Mouse (Mus musculus): ENCODE data around the gene Spcs2.

DNA sequence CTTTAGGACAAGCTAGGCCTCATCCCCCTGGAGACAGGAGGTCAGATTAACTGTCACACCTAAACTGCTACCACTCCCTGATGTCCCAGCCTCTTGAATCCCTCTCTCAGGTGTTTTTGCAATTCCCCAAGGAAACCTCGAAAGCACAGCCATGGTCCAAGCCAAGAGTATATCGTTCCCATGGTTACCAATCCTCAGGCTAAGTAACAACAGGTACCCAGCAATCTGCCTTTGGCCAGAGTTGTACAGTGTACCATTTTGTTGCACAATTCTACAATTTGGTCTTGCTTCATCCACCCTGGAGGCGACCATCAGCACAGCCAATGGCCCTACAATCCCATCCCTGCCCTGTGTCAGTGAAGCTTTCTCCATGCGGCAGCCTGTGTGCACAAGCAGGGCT, 33.6 kb upstream of the Spcs2 start:
- TF ChIP-seq CTCF (IDR thresholded peaks at IDR 0.05; ENCODE audit: insufficient read depth, low read depth, low read length) (no peak), POLR2A (IDR thresholded peaks at IDR 0.05; ENCODE audit: insufficient read depth, low read depth, low read length) (no peak)
